Mouse (Mus musculus) limb, embryonic 14.5 days (tissue): ENCODE data around the gene Foxn1. TPM values are rescaled to one million over a fixed set of nuclear protein-coding genes. Genes with fewer than 3 reads are reported as not detected.

Source experiments
- ATAC-seq: fragments of 200-750 bp; cut with Nextera tagmentation; 2 replicates; pipeline ENCODE4 v1.8.0; 2017; ENCODE audit warnings: low read depth, moderate number of reproducible peaks, moderate TSS enrichment; ENCODE audit not compliant: low FRiP score
- DNase-seq: peaks from one replicate; pipeline ENCODE4 v3.0.0-alpha.2; 2015; ENCODE audit warnings: low spot score
- H3K27ac ChIP-seq: fragments of 300-500 bp; sonication (generic); replicated peaks from 2 replicates; pipeline ENCODE4 v1.5.1; 2014; ENCODE audit warnings: low read depth, mild to moderate bottlenecking, low read length, moderate library complexity, mixed read lengths
- H3K27me3 ChIP-seq: fragments of 300-500 bp; sonication (generic); 2 replicates; pipeline ENCODE4 v1.6.1; 2014; ENCODE audit warnings: low read length, mixed read lengths; ENCODE audit not compliant: control insufficient read depth, insufficient read depth
- H3K36me3 ChIP-seq: fragments of 300-500 bp; sonication (generic); 2 replicates; pipeline ENCODE4 v1.6.1; 2014; ENCODE audit warnings: mild to moderate bottlenecking, low read length, moderate library complexity, mixed read lengths; ENCODE audit not compliant: control insufficient read depth, insufficient read depth
- H3K4me1 ChIP-seq: fragments of 300-500 bp; sonication (generic); 2 replicates; pipeline ENCODE4 v1.6.1; 2014; ENCODE audit warnings: antibody characterized with exemption, low read length, mixed read lengths; ENCODE audit not compliant: control insufficient read depth, insufficient read depth
- H3K4me2 ChIP-seq: fragments of 300-500 bp; sonication (generic); replicated peaks from 2 replicates; pipeline ENCODE4 v1.6.1; 2014; ENCODE audit warnings: low read depth, mild to moderate bottlenecking, low read length, moderate library complexity; ENCODE audit not compliant: severe bottlenecking
- H3K4me3 ChIP-seq: fragments of 300-500 bp; sonication (generic); replicated peaks from 2 replicates; pipeline ENCODE4 v1.5.1; 2014; ENCODE audit warnings: low read length
- H3K9ac ChIP-seq: fragments of 300-500 bp; sonication (generic); 2 replicates; pipeline ENCODE4 v1.6.1; 2014; ENCODE audit warnings: mild to moderate bottlenecking, low read depth, low read length, moderate library complexity; ENCODE audit not compliant: severe bottlenecking
- H3K9me3 ChIP-seq: fragments of 300-500 bp; sonication (generic); 2 replicates; pipeline ENCODE4 v1.6.1; 2016; ENCODE audit warnings: low read length; ENCODE audit not compliant: control insufficient read depth
- POLR2A ChIP-seq: fragments of 200-500 bp; IDR thresholded peaks from 2 replicates; pipeline ENCODE4 v1.8.0; 2012; ENCODE audit warnings: inconsistent platforms, mild to moderate bottlenecking, moderate library complexity, borderline replicate concordance; ENCODE audit not compliant: insufficient read depth, insufficient read length; ENCODE audit errors: extremely low read depth
- WGBS: fragments of 180-500 bp; shearing (Covaris S2); extraction: QIAGEN DNeasy Blood & Tissue Kit; methylation state at CpG from one replicate; pipeline ENCODE4 v1.1.7; 2014; 5-methylcytosine and 5-hydroxymethylcytosine counted together
- polyA plus RNA-seq, 2 experiments: library from polyadenylated mRNA; depleted of rRNA in 1 of 2; stranded (reverse) in 1 of 2; unstranded in 1 of 2; fragments of >200 nt; fragmentation: Nextera tagmentation in 1 of 2; extraction: Ambion mirVana in 1 of 2; gene quantifications; 2 replicates each; pipeline versions ENCODE4 v1.2.1 to v1.2.3; 2012 to 2014

Foxn1 gene
- polyA plus RNA-seq (2012; rRNA removed) (0.96 and 1.1 TPM in 2 replicates), polyA plus RNA-seq (2014; fragmentation: Nextera tagmentation; extraction: Ambion mirVana) (1.9 and 2.0 TPM in 2 replicates)

DNA sequence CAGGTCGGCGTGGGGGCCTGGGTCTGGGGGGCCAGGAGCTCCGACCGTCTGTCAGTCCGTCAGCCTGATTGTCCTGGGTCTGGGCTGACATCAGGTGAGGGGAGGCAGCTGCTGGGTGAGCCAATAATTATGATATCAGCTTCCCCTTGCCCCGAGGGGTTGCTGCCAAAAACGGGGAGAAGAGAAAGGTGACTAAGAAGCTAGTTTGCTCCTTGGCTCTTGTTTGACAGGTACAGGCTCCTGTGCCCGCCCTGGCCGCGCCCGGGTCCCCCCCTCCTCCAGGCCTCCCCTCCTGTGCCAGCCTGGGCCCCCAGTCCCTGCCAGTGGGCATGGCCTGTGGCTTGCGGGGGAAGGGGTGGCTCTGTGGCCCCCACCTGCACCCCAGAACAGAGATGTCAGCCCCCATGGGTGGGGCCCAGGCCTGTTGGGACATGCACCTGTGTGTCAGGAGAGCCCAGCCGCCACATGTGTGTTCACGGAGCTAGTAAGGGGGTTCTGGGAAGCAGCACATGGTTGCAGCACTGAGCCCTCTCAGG lies at the start of gene Foxn1:
Foxn1 (minus strand) TSS at position 51 of the 536 bp plus-strand sequence.
- no peaks in the 10 kb centered on the region for H3K9me3 ChIP-seq
- H3K4me1 ChIP-seq: no peaks in the 10 kb centered on the region
- DNase-seq: no peak
- H3K9ac ChIP-seq: no peak within 1 kb of the TSS
- H3K36me3 ChIP-seq: no peaks in the 10 kb centered on the region
- H3K4me3 ChIP-seq: no peak within 1 kb of the TSS
- H3K4me2 ChIP-seq: no peak within 1 kb of the TSS
- H3K27ac ChIP-seq: no peak within 1 kb of the TSS
- 69% methylated on average over 12 of the region's 14 CpGs for WGBS
- ATAC-seq: no peak
- no peak for TF ChIP-seq POLR2A
- no peaks in the 10 kb centered on the region for H3K27me3 ChIP-seq

DNA sequence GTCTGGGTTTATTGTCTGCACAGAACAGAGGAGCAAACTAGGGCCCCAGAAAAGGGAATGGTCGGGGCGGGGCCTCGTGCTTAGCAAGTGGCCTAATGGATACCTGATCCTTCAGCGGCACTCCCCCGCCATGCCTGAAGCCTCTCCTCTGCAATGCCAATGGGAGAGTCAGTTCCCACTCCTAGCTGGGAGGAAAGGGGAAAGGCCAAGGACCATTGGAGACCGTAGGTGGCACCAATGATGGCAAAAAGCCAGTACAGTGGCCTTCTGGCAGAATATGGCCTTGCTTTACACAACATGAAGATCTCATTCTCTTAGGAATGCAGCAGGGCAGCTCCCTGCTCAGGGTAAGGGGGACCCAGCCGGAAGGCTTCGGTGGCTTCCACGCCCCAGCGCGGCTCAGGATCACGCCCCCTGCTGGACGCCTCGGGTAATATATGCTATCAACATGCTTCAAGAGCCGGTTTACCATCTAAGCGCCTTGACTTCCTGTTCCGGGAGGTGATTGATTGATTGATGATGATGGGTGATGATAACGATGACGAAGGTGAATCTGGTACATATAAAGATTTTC lies 49.5 kb upstream of the Foxn1 start:
- Histone ChIP-seq H3K36me3 (no peaks in the 10 kb centered on the region), H3K27ac (no peak overlapping the region; the same call in 1 of the 2 replicates), H3K4me3 (no peak overlapping the region), H3K9me3 (no peaks in the 10 kb centered on the region), H3K4me1 (peaks cover 6% of the 10 kb centered on the region), H3K27me3 (no peaks in the 10 kb centered on the region), H3K9ac (no peak overlapping the region), H3K4me2 (peak overlapping the region; percentile 8; the same call in 1 of the 2 replicates)
- 5% methylated on average over 19 of the region's 19 CpGs for whole genome bisulfite sequencing
- TF ChIP-seq POLR2A: no peak
- peak; percentile 37; the same call in 1 of the 2 replicates for ATAC-seq
- peak; percentile 52 for DNase-seq

DNA sequence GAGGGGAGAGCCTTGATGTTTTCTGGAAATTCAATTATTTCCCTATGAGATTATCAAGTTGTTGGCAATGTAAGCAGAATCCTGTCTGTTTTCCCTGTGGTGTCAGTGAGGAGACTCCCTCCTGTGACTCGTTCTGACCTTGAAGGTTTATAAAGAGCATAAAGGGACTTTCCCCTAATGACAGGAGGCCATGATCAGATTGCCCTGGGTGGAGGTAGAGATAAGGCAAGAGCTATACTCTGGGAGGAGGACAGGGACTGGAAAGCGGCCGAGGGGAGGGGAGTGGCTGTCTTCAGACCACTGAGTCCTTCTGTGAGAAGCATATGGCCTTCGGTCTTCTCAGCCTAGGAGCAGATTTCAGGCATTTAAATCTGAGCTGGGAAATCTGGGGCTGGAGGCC lies 47.7 kb upstream of the Foxn1 start:
- Histone ChIP-seq H3K4me3 (no peak overlapping the region), H3K9ac (no peak overlapping the region), H3K4me1 (peaks cover 6% of the 10 kb centered on the region), H3K36me3 (no peaks in the 10 kb centered on the region), H3K9me3 (no peaks in the 10 kb centered on the region), H3K4me2 (no peak overlapping the region), H3K27me3 (no peaks in the 10 kb centered on the region), H3K27ac (no peak overlapping the region)
- DNase-seq: no peak
- 46% methylated on average over 4 of the region's 4 CpGs for WGBS
- no peak for ATAC-seq
- no peak for TF ChIP-seq POLR2A

DNA sequence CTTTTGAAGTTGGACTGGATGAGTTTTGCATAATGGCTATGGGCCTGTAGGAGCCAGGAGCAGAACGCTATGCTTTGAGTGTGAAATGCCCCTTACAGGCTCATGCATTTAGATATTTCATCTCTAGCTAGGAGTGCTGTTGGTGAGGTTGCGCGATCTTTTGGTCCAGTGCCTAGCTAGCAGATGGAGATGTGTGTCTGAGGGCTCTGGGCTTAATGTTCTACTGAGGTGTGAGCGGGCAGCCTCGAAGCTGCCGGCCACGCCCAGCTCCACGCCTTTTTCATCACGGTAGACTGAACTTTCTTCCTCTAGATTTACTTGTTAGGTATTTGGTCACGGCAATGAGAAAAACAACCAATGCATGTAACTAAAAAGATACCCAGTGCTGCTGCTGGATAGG lies 44.8 kb upstream of the Foxn1 start:
- TF ChIP-seq POLR2A: no peak
- ATAC-seq: no peak
- H3K4me1 ChIP-seq: peaks cover 6% of the 10 kb centered on the region
- 88% methylated on average over 10 of the region's 10 CpGs for WGBS
- H3K9ac ChIP-seq: no peak overlapping the region
- H3K36me3 ChIP-seq: no peaks in the 10 kb centered on the region
- no peaks in the 10 kb centered on the region for H3K9me3 ChIP-seq
- no peak overlapping the region for H3K4me3 ChIP-seq
- H3K4me2 ChIP-seq: no peak overlapping the region
- no peaks in the 10 kb centered on the region for H3K27me3 ChIP-seq
- DNase-seq: no peak
- H3K27ac ChIP-seq: no peak overlapping the region

DNA sequence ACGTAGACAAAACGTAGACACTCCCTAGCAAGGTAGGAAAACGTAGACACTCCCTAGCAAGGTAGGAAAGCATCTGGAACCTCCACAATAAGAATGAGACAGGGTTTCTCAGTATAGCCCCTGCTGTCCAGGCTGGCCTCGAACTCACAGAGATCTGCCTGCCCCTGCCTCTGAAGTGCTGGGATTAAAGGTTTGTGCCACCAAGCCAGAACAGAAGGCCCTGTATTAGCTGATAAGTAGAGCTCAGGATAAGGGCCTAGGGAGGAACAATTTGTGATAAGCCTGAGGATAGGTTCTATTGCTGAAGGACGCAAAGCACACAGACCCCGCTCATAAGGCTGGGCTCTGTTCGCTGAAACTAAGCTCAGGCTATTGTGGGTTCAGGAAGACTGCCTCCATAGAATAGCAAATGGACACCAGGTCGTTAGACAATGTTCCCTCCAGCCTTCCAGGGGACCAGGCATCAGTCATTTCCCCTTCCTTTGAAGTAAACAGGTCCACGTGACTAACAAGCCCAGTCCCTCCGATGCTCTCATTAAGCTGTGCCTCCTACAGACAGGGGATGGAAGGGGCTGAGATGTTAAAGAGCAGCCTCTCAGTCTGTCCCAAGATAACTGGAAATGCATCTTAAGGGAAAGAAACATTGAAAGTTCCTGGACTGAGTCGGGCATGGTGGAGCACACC lies 44.0 kb upstream of the Foxn1 start:
- TF ChIP-seq POLR2A: no peak
- no peaks in the 10 kb centered on the region for H3K9me3 ChIP-seq

More for the DNA sequence above, 44.0 kb upstream of the Foxn1 start:
- DNase-seq (no peak), ATAC-seq (no peak)
- no peak overlapping the region for H3K4me3 ChIP-seq
- no peak overlapping the region for H3K4me2 ChIP-seq
- H3K4me1 ChIP-seq: no peaks in the 10 kb centered on the region
- H3K9ac ChIP-seq: no peak overlapping the region
- no peaks in the 10 kb centered on the region for H3K36me3 ChIP-seq
- no peaks in the 10 kb centered on the region for H3K27me3 ChIP-seq
- no peak overlapping the region for H3K27ac ChIP-seq
- WGBS: 40% methylated on average over 11 of the region's 11 CpGs
